Mouse (Mus musculus) embryonic facial prominence, embryonic 15.5 days (tissue): Measurements from ENCODE around the gene Chd5. TPM values are rescaled to one million over a fixed set of nuclear protein-coding genes. Genes with fewer than 3 reads are reported as not detected.

Experiments used
- ATAC-seq: fragments of 200-750 bp; cut with Nextera tagmentation; 2 replicates; pipeline ENCODE4 v1.8.0; 2017; ENCODE audit warnings: low read depth, moderate TSS enrichment; ENCODE audit not compliant: insufficient number of reproducible peaks, low FRiP score, low TSS enrichment
- H3K27ac ChIP-seq: fragments of 300-500 bp; sonication (generic); replicated peaks from 2 replicates; pipeline ENCODE4 v1.5.1; 2015; ENCODE audit warnings: mild to moderate bottlenecking, inconsistent platforms
- H3K27me3 ChIP-seq: fragments of 300-500 bp; sonication (generic); 2 replicates; pipeline ENCODE4 v1.6.1; 2015; ENCODE audit warnings: inconsistent platforms
- H3K36me3 ChIP-seq: fragments of 300-500 bp; sonication (generic); 2 replicates; pipeline ENCODE4 v1.6.1; 2015; ENCODE audit warnings: mild to moderate bottlenecking, inconsistent platforms
- H3K4me1 ChIP-seq: fragments of 300-500 bp; sonication (generic); 2 replicates; pipeline ENCODE4 v1.6.1; 2015; ENCODE audit warnings: inconsistent platforms
- H3K4me2 ChIP-seq: fragments of 300-500 bp; sonication (generic); replicated peaks from 2 replicates; pipeline ENCODE4 v1.6.1; 2015; ENCODE audit warnings: mild to moderate bottlenecking, inconsistent platforms
- H3K4me3 ChIP-seq: fragments of 300-500 bp; sonication (generic); replicated peaks from 2 replicates; pipeline ENCODE4 v1.5.1; 2015; ENCODE audit warnings: mild to moderate bottlenecking, inconsistent platforms
- H3K9ac ChIP-seq: fragments of 300-500 bp; sonication (generic); 2 replicates; pipeline ENCODE4 v1.6.1; 2015; ENCODE audit warnings: inconsistent platforms
- H3K9me3 ChIP-seq: fragments of 300-500 bp; sonication (generic); replicated peaks from 2 replicates; pipeline ENCODE4 v1.6.1; 2016; ENCODE audit warnings: inconsistent platforms
- WGBS: fragments of 180-500 bp; shearing (Covaris S2); methylation state at CpG from one replicate; pipeline ENCODE4 v1.1.7; 2015; 5-methylcytosine and 5-hydroxymethylcytosine counted together
- polyA plus RNA-seq: library from polyadenylated mRNA; unstranded; fragments of >200 nt; fragmentation: Nextera tagmentation; extraction: Ambion mirVana; gene quantifications from 2 replicates; pipeline ENCODE4 v1.2.1, GENCODE M21; 2015

Chd5 gene
- polyA plus RNA-seq, 1 experiment from 2014 or later: 1.2 TPM

GRCm38 (mm10) chr4:152412524-152413080 is 74.2 kb downstream of the Chd5 start:
- no peak overlapping the region for H3K4me2 ChIP-seq
- H3K4me3 ChIP-seq: no peak overlapping the region
- 76% methylated on average over 3 of the region's 3 CpGs for WGBS
- H3K9me3 ChIP-seq: no peaks in the 10 kb centered on the region
- H3K27me3 ChIP-seq: no peaks in the 10 kb centered on the region
- H3K4me1 ChIP-seq: no peaks in the 10 kb centered on the region
- ATAC-seq: no peak
- no peak overlapping the region for H3K9ac ChIP-seq
- H3K27ac ChIP-seq: no peak overlapping the region
- no peaks in the 10 kb centered on the region for H3K36me3 ChIP-seq

- Histone ChIP-seq H3K27ac (no peak overlapping the region), H3K4me3 (no peak overlapping the region), H3K4me1 (no peaks in the 10 kb centered on the region), H3K4me2 (no peak overlapping the region), H3K9ac (no peak overlapping the region), H3K36me3 (no peaks in the 10 kb centered on the region), H3K9me3 (no peaks in the 10 kb centered on the region), H3K27me3 (peaks cover 4% of the 10 kb centered on the region; the same call in 1 of the 2 replicates)
- 33% methylated on average over 28 of the region's 28 CpGs for WGBS
- ATAC-seq: no peak
Measured at GRCm38 (mm10) chr4:152418229-152419060, 80.0 kb downstream of the Chd5 start.

- no peak overlapping the region for H3K4me3 ChIP-seq
- WGBS: 90% methylated on average over 6 of the region's 6 CpGs
- H3K9me3 ChIP-seq: no peaks in the 10 kb centered on the region
- no peak overlapping the region for H3K27ac ChIP-seq
- H3K4me2 ChIP-seq: no peak overlapping the region
- no peak overlapping the region for H3K9ac ChIP-seq
- ATAC-seq: no peak
- no peaks in the 10 kb centered on the region for H3K4me1 ChIP-seq
- H3K36me3 ChIP-seq: no peaks in the 10 kb centered on the region
- H3K27me3 ChIP-seq: no peaks in the 10 kb centered on the region
Measured at GRCm38 (mm10) chr4:152423576-152423975, 85.1 kb downstream of the Chd5 start.

GRCm38 (mm10) chr4:152424341-152424740 is 85.9 kb downstream of the Chd5 start:
- Histone ChIP-seq H3K4me1 (no peaks in the 10 kb centered on the region), H3K9me3 (no peaks in the 10 kb centered on the region), H3K4me2 (no peak overlapping the region), H3K4me3 (no peak overlapping the region), H3K27ac (no peak overlapping the region), H3K9ac (no peak overlapping the region), H3K27me3 (no peaks in the 10 kb centered on the region), H3K36me3 (no peaks in the 10 kb centered on the region)
- no peak for ATAC-seq
- WGBS: 33% methylated on average over 4 of the region's 4 CpGs

GRCm38 (mm10) chr4:152424922-152425321 is 86.5 kb downstream of the Chd5 start:
- no peak overlapping the region for H3K4me2 ChIP-seq
- no peaks in the 10 kb centered on the region for H3K36me3 ChIP-seq
- WGBS: 66% methylated on average over 5 of the region's 5 CpGs
- no peaks in the 10 kb centered on the region for H3K9me3 ChIP-seq
- ATAC-seq: no peak
- no peaks in the 10 kb centered on the region for H3K4me1 ChIP-seq
- no peak overlapping the region for H3K27ac ChIP-seq
- no peak overlapping the region for H3K9ac ChIP-seq
- no peaks in the 10 kb centered on the region for H3K27me3 ChIP-seq
- H3K4me3 ChIP-seq: no peak overlapping the region

GRCm38 (mm10) chr4:152428259-152428658 is 89.8 kb downstream of the Chd5 start:
- 53% methylated on average over 8 of the region's 8 CpGs for WGBS
- no peak for ATAC-seq

GRCm38 (mm10) chr4:152432308-152432707 is 93.9 kb downstream of the Chd5 start:
- Histone ChIP-seq H3K4me3 (no peak overlapping the region), H3K36me3 (no peaks in the 10 kb centered on the region), H3K27me3 (no peaks in the 10 kb centered on the region), H3K4me1 (peaks cover 12% of the 10 kb centered on the region; the same call in 1 of the 2 replicates), H3K27ac (no peak overlapping the region), H3K4me2 (no peak overlapping the region), H3K9me3 (no peaks in the 10 kb centered on the region), H3K9ac (no peak overlapping the region)
- 57% methylated on average over 5 of the region's 5 CpGs for WGBS
- no peak for ATAC-seq

More at GRCm38 (mm10) chr4:152428259-152428658, 89.8 kb downstream of the Chd5 start:
- Histone ChIP-seq H3K4me3 (no peak overlapping the region), H3K4me1 (peaks cover 3% of the 10 kb centered on the region; the same call in 1 of the 2 replicates), H3K36me3 (no peaks in the 10 kb centered on the region), H3K9me3 (no peaks in the 10 kb centered on the region), H3K27me3 (no peaks in the 10 kb centered on the region), H3K4me2 (no peak overlapping the region), H3K27ac (no peak overlapping the region), H3K9ac (no peak overlapping the region)

GRCm38 (mm10) chr4:152434836-152435235 is 96.4 kb downstream of the Chd5 start:
- WGBS: 4% methylated on average over 9 of the region's 9 CpGs
- Histone ChIP-seq H3K27ac (no peak overlapping the region), H3K27me3 (no peaks in the 10 kb centered on the region), H3K9ac (no peak overlapping the region), H3K4me3 (peak overlapping the region; percentile 16; the same call in 1 of the 2 replicates), H3K4me2 (peak overlapping the region; percentile 54), H3K9me3 (no peaks in the 10 kb centered on the region), H3K4me1 (peaks cover 12% of the 10 kb centered on the region; the same call in 1 of the 2 replicates), H3K36me3 (no peaks in the 10 kb centered on the region)
- ATAC-seq: peak; percentile 70; the same call in 1 of the 2 replicates

GRCm38 (mm10) chr4:152435255-152435654 is 96.8 kb downstream of the Chd5 start:
- H3K4me1 ChIP-seq: peaks cover 12% of the 10 kb centered on the region; the same call in 1 of the 2 replicates
- H3K27ac ChIP-seq: no peak overlapping the region
- H3K4me3 ChIP-seq: peak overlapping the region; percentile 16; the same call in 1 of the 2 replicates
- ATAC-seq: no peak
- 11% methylated on average over 10 of the region's 10 CpGs for WGBS
- H3K36me3 ChIP-seq: no peaks in the 10 kb centered on the region
- peak overlapping the region; percentile 54 for H3K4me2 ChIP-seq
- H3K9ac ChIP-seq: no peak overlapping the region
- H3K9me3 ChIP-seq: no peaks in the 10 kb centered on the region
- H3K27me3 ChIP-seq: no peaks in the 10 kb centered on the region
